Mouse (Mus musculus): ENCODE measurements at regions not wholly inside any gene's neighbourhood (a gene's known extent, or its start where the extent isn't known, plus 50 kb on each side); places are given as distances from the start of the nearest gene placed in this dataset.

- no peak for TF ChIP-seq POLR2A (IDR thresholded peaks at IDR 0.05; ENCODE audit: control insufficient read depth, extremely low read depth, insufficient read depth, low read length, poor library complexity)
- no peak for TF ChIP-seq CTCF (IDR thresholded peaks at IDR 0.05; ENCODE audit: borderline replicate concordance, control insufficient read depth, extremely low read depth, insufficient read depth, low read length, poor library complexity)
Observed at GRCm38 (mm10) chr12:70763542-70763941, 61.8 kb upstream of the Frmd6 start.

Data from thymus, adult 2 months (tissue).